Mouse (Mus musculus): ENCODE data around the gene Tstd2. TPM values are rescaled to one million over a fixed set of nuclear protein-coding genes. Genes with fewer than 3 reads are reported as not detected.

The Tstd2 gene
- total RNA-seq, 1 experiment: 28.9 TPM

- no peak for DNase-seq (ENCODE audit: low read depth, low spot score)
Measured at GRCm38 (mm10) chr4:46111361-46111760, 27.1 kb downstream of the Tstd2 start.

GRCm38 (mm10) chr4:46110084-46110483 is 28.4 kb downstream of the Tstd2 start:
- Histone ChIP-seq H3K4me3 (ENCODE audit: insufficient read depth in 1 of 2, low read depth in 1 of 2, low read length in 2 of 2, poor library complexity in 1 of 2, severe bottlenecking in 1 of 2) (no peak overlapping the region), H3K4me1 (ENCODE audit: control insufficient read depth in 2 of 2, insufficient read depth in 2 of 2, low read length in 2 of 2, poor library complexity in 1 of 2) (no peaks in the 10 kb centered on the region), H3K27ac (ENCODE audit: insufficient read depth, low read depth, low read length, poor library complexity, severe bottlenecking) (no peak overlapping the region), H3K9me3 (ENCODE audit: control insufficient read depth, insufficient read depth, low read depth, low read length) (no peaks in the 10 kb centered on the region), H3K9ac (ENCODE audit: insufficient read depth, low read depth, low read length, poor library complexity, severe bottlenecking) (no peak overlapping the region), H3K36me3 (ENCODE audit: control insufficient read depth, insufficient read depth, low read length, poor library complexity, severe bottlenecking) (peaks cover 6% of the 10 kb centered on the region)
- in situ Hi-C loops (cut with MboI; ENCODE audit: low sequenced_read_pairs in 2 of 2, unreplicated experiment in 2 of 2): no loop called here
- no peak for DNase-seq (ENCODE audit: low read depth, low spot score)
- TF ChIP-seq MAFK (IDR thresholded peaks at IDR 0.05; ENCODE audit: insufficient read depth, low read depth, low read length) (no peak), ZNF384 (IDR thresholded peaks at IDR 0.05; ENCODE audit: low read depth, low read length) (no peak), HCFC1 (IDR thresholded peaks at IDR 0.05; ENCODE audit: borderline replicate concordance, insufficient read depth, low read length) (no peak), ZC3H11A (IDR thresholded peaks at IDR 0.05; ENCODE audit: borderline replicate concordance, low read depth, low read length) (no peak), CHD2 (IDR thresholded peaks at IDR 0.05; ENCODE audit: low read depth, low read length) (no peak)

More at GRCm38 (mm10) chr4:46111361-46111760, 27.1 kb downstream of the Tstd2 start:
- Histone ChIP-seq H3K36me3 (ENCODE audit: control insufficient read depth, insufficient read depth, low read length, poor library complexity, severe bottlenecking) (peaks cover 12% of the 10 kb centered on the region), H3K4me3 (ENCODE audit: insufficient read depth in 1 of 2, low read depth in 1 of 2, low read length in 2 of 2, poor library complexity in 1 of 2, severe bottlenecking in 1 of 2) (no peak overlapping the region), H3K27ac (ENCODE audit: insufficient read depth, low read depth, low read length, poor library complexity, severe bottlenecking) (no peak overlapping the region), H3K4me1 (ENCODE audit: control insufficient read depth in 2 of 2, insufficient read depth in 2 of 2, low read length in 2 of 2, poor library complexity in 1 of 2) (no peaks in the 10 kb centered on the region), H3K9me3 (ENCODE audit: control insufficient read depth, insufficient read depth, low read depth, low read length) (no peaks in the 10 kb centered on the region), H3K9ac (ENCODE audit: insufficient read depth, low read depth, low read length, poor library complexity, severe bottlenecking) (no peak overlapping the region)
- TF ChIP-seq MAFK (IDR thresholded peaks at IDR 0.05; ENCODE audit: insufficient read depth, low read depth, low read length): no peak
- no peak for TF ChIP-seq HCFC1 (IDR thresholded peaks at IDR 0.05; ENCODE audit: borderline replicate concordance, insufficient read depth, low read length)
- no peak for TF ChIP-seq ZNF384 (IDR thresholded peaks at IDR 0.05; ENCODE audit: low read depth, low read length)
- TF ChIP-seq ZC3H11A (IDR thresholded peaks at IDR 0.05; ENCODE audit: borderline replicate concordance, low read depth, low read length): no peak
- no peak for TF ChIP-seq CHD2 (IDR thresholded peaks at IDR 0.05; ENCODE audit: low read depth, low read length)
- in situ Hi-C loops (cut with MboI; ENCODE audit: low sequenced_read_pairs in 2 of 2, unreplicated experiment in 2 of 2): no loop called here

GRCm38 (mm10) chr4:46102078-46102769 is 36.3 kb downstream of the Tstd2 start:
- DNase-seq (ENCODE audit: low read depth, low spot score): no peak
- TF ChIP-seq MAFK (IDR thresholded peaks at IDR 0.05; ENCODE audit: insufficient read depth, low read depth, low read length): no peak
- TF ChIP-seq ZNF384 (IDR thresholded peaks at IDR 0.05; ENCODE audit: low read depth, low read length): no peak
- TF ChIP-seq CHD2 (IDR thresholded peaks at IDR 0.05; ENCODE audit: low read depth, low read length): no peak
- no peak for TF ChIP-seq HCFC1 (IDR thresholded peaks at IDR 0.05; ENCODE audit: borderline replicate concordance, insufficient read depth, low read length)
- no peak for TF ChIP-seq ZC3H11A (IDR thresholded peaks at IDR 0.05; ENCODE audit: borderline replicate concordance, low read depth, low read length)
- Histone ChIP-seq H3K9me3 (ENCODE audit: control insufficient read depth, insufficient read depth, low read depth, low read length) (no peaks in the 10 kb centered on the region), H3K9ac (ENCODE audit: insufficient read depth, low read depth, low read length, poor library complexity, severe bottlenecking) (no peak overlapping the region), H3K36me3 (ENCODE audit: control insufficient read depth, insufficient read depth, low read length, poor library complexity, severe bottlenecking) (no peaks in the 10 kb centered on the region), H3K4me3 (ENCODE audit: insufficient read depth in 1 of 2, low read depth in 1 of 2, low read length in 2 of 2, poor library complexity in 1 of 2, severe bottlenecking in 1 of 2) (no peak overlapping the region), H3K4me1 (ENCODE audit: control insufficient read depth in 2 of 2, insufficient read depth in 2 of 2, low read length in 2 of 2, poor library complexity in 1 of 2) (no peaks in the 10 kb centered on the region), H3K27ac (ENCODE audit: insufficient read depth, low read depth, low read length, poor library complexity, severe bottlenecking) (no peak overlapping the region)
- in situ Hi-C loops (cut with MboI; ENCODE audit: low sequenced_read_pairs in 2 of 2, unreplicated experiment in 2 of 2): no loop called here

GRCm38 (mm10) chr4:46101211-46101711 is 37.2 kb downstream of the Tstd2 start:
- Histone ChIP-seq H3K27ac (ENCODE audit: insufficient read depth, low read depth, low read length, poor library complexity, severe bottlenecking) (no peak overlapping the region), H3K4me1 (ENCODE audit: control insufficient read depth in 2 of 2, insufficient read depth in 2 of 2, low read length in 2 of 2, poor library complexity in 1 of 2) (no peaks in the 10 kb centered on the region), H3K9me3 (ENCODE audit: control insufficient read depth, insufficient read depth, low read depth, low read length) (no peaks in the 10 kb centered on the region), H3K9ac (ENCODE audit: insufficient read depth, low read depth, low read length, poor library complexity, severe bottlenecking) (no peak overlapping the region), H3K36me3 (ENCODE audit: control insufficient read depth, insufficient read depth, low read length, poor library complexity, severe bottlenecking) (no peaks in the 10 kb centered on the region), H3K4me3 (ENCODE audit: insufficient read depth in 1 of 2, low read depth in 1 of 2, low read length in 2 of 2, poor library complexity in 1 of 2, severe bottlenecking in 1 of 2) (no peak overlapping the region)
- no peak for TF ChIP-seq HCFC1 (IDR thresholded peaks at IDR 0.05; ENCODE audit: borderline replicate concordance, insufficient read depth, low read length)
- no peak for TF ChIP-seq MAFK (IDR thresholded peaks at IDR 0.05; ENCODE audit: insufficient read depth, low read depth, low read length)
- no peak for TF ChIP-seq CHD2 (IDR thresholded peaks at IDR 0.05; ENCODE audit: low read depth, low read length)
- DNase-seq (ENCODE audit: low read depth, low spot score): no peak
- in situ Hi-C loops (cut with MboI; ENCODE audit: low sequenced_read_pairs in 2 of 2, unreplicated experiment in 2 of 2): no loop called here

All from ES-E14 (cell line).